Mouse (Mus musculus) CD4-positive helper T cell, adult 2 months (primary cell): ENCODE results near the gene Ly6g5b.

Experiments used
- DNase-seq: peaks from one replicate; pipeline ENCODE4 v3.0.0-alpha.2; 2012; ENCODE audit warnings: low read depth, missing footprints, low spot score

The Ly6g5b gene

GRCm38 (mm10) chr17:35105740-35106389 is 9.4 kb downstream of the Ly6g5b start:
- DNase-seq, result peak; percentile 39

- no peak for DNase-seq
These were observed 10.5 kb downstream of the Ly6g5b start for GRCm38 (mm10) chr17:35104754-35105153.

DNA sequence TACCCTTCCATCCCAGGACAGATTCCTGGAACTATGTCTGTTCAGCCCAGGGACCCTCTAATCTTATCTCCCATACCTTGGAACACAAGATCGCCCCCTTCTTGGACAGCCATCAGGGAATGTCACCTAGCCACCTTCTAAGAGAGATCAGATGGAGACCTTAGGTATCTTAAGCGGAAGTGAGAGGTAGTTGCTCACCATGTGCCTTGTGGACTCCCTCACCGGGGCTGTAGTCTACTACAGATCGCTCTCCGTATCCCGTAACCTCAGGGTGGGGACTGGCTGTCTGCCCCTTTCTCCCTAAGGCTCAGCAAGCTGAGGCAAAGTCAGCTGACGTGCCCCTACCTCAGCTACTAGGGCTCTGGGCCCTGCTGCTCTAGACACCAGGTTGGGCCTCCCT is 11.1 kb downstream of the Ly6g5b start:
- DNase-seq, result no peak

GRCm38 (mm10) chr17:35103221-35103690 is 12.0 kb downstream of the Ly6g5b start:
- no peak for DNase-seq

DNA sequence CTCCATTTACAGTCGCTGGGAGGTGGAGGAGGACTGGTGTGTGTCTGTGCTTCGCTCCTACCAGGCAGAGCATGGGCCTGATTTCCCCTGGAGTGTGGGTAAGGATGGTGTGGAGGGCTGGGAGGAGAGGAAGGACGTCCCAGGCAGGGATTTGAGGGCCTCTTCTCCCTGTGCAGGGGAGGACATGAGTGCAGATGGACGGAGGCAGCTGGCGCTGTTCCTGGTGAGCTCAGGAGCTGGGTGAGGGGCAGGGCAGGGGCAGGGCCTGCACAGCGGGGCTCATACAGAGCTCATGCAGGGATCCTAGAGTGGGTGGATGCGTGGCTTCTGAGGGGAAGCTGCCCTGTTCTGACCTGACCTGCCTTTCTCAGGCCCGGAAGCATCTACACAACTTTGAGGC is 12.9 kb downstream of the Ly6g5b start:
- DNase-seq, result no peak

GRCm38 (mm10) chr17:35101161-35101560 is 14.1 kb downstream of the Ly6g5b start:
- no peak for DNase-seq

GRCm38 (mm10) chr17:35100196-35100765 is 14.9 kb downstream of the Ly6g5b start:
- DNase-seq, result no peak

DNA sequence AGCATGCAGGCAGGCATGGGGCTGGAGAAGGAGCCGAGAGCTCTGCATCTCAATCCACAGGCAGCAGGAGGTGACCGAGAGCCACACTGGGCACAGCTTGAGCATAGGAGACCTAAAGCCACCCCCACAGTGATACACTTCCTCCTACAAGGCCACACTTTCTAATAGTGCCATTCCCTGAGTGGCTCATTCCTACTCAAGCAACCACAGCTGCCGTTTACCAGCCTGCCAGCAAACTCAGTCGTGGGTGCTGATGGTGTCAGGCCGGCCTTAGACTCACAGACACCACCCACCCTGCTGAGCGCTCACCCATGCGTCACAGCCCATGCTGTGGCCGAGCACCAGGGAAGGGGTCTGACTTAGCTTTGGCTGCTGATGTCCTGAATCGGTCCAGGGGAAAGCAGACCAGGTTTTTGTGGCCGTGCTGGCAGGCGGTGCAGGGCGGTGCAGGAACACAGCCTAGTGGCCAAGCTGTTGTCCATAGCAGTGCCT is 18.0 kb downstream of the Ly6g5b start:
- no peak for DNase-seq

DNA sequence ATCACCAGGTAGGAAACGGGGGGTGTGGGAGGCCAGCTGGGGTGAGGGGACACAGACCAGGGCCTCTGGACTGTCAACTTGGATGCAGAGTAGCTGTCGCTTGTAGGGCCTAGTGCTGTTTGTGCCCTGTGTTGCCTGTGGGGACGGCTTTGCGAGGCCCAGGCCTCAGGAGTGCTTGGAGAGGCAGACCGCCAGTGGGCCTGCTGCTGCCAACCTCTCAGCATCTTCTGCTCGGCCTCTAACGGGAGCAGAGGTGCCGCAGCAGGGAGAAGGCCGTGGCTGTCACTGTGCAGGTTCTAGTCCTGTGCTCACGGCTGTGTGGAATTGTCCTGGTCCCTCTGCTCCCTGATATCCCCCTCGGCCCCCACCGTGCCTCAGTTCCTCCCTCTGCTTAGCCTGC is 18.6 kb downstream of the Ly6g5b start:
- no peak for DNase-seq

DNA sequence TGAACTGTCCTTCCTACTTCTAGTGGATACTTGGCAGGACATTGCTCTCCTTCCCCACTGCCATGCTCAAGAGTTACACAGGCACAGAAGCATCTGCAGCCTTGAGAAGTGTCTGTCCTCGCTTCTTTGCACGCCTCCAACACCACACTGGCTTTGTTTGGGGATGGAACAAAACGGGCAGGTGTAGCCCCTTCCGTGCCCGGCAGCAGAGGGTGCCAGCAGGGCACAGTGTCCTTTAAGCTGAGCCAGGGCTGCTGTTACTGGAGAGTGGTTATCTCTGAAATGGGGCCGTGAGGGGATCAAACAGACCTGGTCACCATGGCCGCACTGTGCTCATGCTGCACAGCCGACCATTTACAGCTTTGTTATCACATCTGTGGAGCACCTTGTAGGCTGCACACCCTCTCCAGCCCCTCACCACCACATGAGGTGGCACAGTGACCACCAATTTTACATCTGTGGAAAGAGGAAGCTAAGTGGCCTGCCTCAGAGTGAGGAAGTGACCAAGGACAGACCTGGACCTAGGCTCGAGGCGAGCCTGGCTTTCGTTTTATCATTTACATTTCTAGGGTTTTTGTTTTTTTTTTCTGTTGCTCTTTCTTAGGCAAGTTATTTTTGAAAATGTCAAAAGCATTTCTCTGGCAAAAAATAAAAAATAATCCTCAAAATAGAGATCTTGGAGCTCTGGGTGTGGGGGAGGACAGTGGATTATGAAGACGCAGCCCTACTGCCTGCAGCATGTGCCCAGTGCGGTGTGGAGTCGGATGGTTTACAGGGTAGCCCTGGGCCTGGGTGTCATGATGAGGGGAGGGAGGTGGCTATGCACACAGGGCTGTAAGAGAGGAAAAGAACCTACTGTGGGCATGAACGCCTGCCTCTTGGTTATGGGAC is 20.5 kb downstream of the Ly6g5b start:
- no peak for DNase-seq

DNA sequence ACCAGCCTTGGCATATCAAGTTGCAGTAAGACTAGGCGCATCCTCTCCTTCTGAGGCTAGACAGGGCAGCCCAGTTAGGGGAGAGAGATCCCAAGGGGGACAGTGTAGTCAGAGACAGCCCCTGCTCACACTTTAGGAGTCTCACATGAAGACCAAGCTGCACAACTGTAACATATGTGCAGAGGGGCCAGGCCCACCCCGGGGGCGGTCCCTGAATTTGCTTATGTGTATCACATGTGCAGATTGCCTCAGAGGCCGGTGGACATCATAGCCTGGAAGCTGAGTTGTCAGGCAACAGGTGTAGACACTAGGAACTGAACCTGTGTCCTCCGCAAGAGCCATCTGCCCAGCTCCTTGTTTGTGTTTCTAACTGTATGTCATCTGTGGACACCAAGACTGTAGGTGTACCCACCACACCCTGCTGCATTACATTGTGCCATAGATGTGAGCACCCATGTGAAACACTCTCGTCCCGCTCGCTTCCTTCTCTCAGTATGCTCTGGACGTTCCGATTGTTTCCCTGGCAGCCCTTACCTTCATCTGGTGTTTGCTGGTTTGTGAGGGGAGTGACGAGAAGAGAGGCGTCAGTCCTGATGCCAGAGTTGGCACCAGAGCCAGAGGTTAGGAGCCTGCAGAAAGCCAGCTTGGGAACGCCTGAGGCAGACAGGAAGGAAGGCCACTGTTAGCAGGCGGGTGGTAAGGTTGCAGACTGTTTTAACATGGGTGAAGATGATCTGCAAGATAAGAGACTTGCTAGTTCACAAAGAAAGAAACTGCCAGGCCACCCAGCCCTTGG is 22.6 kb downstream of the Ly6g5b start:
- DNase-seq, result no peak

DNA sequence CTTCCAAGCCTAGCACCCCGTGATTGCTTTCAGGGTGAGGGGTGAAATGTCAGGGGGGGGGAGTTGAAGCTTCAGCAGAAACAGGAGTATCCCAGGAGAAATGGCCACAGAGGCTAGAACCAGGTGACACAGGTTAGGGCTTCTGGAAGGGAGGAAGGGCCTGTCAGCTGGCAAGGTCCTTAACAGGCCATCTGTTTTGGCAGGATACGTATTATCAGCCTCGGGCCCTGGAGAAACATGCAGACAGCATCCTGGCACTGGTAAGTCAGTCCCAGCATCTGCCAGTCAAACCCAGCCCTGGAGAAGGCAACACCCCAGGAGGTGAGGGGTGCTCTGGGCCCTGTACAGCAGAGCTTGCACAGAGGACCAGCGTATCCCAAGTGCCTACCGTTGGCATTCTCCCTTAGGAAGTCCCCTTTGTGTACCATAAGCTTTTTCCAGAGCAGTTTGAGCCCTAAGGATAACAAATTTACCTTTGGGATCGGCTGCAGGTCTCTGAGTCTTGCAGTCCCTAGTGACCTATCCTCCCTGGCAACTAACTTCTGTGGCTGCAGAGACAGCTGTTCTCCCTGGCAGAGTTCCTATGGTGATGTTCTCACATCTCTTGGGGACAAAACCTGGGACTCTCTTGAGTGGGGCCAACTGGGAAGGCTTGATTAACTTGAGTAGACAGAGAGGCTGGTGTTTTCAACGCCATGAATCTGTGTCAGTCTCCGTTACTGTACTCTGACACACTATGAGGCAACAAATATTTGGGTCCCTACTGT is 24.9 kb downstream of the Ly6g5b start:
- no peak for DNase-seq

GRCm38 (mm10) chr17:35088825-35089644 is 26.2 kb downstream of the Ly6g5b start, which contains the start of gene Abhd16a:
Gene Abhd16a, plus strand, starts transcription at chr17:35089263.
- DNase-seq, result peak; percentile 96

- peak; percentile 34 for DNase-seq
These were observed 27.1 kb downstream of the Ly6g5b start for GRCm38 (mm10) chr17:35088151-35088550.

- no peak for DNase-seq
These were observed 29.9 kb downstream of the Ly6g5b start, which contains the start of gene Ly6g6f for GRCm38 (mm10) chr17:35085208-35085865. Gene Ly6g6f, minus strand, starts transcription at chr17:35085610.

- DNase-seq, result no peak
These were observed 31.2 kb downstream of the Ly6g5b start for GRCm38 (mm10) chr17:35083929-35084497.

DNA sequence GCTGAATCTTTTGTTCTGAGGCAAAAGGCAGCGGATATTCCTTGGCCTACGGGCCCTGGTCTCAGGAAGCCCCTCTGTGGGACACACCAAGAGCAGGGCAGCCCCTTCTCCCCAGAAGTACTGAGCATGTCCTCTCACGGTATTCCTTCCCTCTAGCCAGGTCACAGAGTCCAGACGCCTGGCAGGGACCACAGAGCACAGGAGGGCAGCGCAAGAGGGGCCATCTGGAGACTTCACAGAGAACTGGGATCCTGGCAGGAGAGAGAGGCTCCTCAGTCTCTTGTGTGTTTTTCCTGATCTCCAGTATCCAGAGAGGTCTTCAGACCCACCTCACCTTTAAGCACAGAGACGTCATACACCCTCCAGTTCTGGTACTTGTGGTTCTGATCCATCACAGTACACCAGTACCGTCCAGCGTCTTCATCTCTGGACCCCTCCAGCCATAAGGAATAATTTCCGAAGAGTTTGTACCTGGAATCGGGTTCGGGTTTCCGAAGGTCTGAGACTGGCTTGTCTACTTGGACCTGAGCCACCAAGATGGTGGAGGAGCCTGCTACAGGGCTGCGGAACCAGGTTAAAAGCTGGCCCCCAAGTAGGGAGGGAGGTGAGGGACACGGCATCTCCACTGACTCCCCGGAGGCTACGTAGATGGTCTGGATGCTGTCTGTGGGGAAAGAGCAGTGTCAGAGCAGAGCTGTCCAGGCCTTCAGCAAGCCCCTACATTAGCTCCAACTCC is 32.2 kb downstream of the Ly6g5b start:
- no peak for DNase-seq

GRCm38 (mm10) chr17:35080710-35081109 is 34.5 kb downstream of the Ly6g5b start:
- DNase-seq, result no peak
